In genomic region chr2:172848193-172848592, GRCm38 (mm10) we compare ENCODE assay signal across 9 mouse cellular contexts.
DNase-seq lines count a peak whose midpoint lies in the region; ATAC-seq and TF ChIP-seq lines count a peak whose summit lies in the region.
"Had no signal": no experiment of that assay in that cellular context is flagged by ENCODE, and none has a peak within 500 bp of the region (broad histone marks: within the 10 kb centered on the region; RNA-seq: fewer than 3 reads in every experiment).

No protein-coding gene starts in this region.

- H3K4me2 ChIP-seq in liver, embryonic 14.5 days (ENCODE audit: low read depth), result no peak overlapping the region
- H3K4me2 ChIP-seq in forebrain, embryonic 13.5 days, result no peak overlapping the region
- no peak overlapping the region for H3K4me2 ChIP-seq in midbrain, embryonic 14.5 days (ENCODE audit: low read length)
- H3K4me2 ChIP-seq: midbrain, embryonic 12.5 days had no signal

- no peaks in the 10 kb centered on the region for H3K9me3 ChIP-seq in E14TG2a.4 (ENCODE audit: low read length)
- no peaks in the 10 kb centered on the region for H3K9me3 ChIP-seq in liver, embryonic 14.5 days (ENCODE audit: control insufficient read depth, low read length)
- no peaks in the 10 kb centered on the region for H3K9me3 ChIP-seq in forebrain, embryonic 13.5 days (replicated peaks)
- H3K9me3 ChIP-seq in midbrain, embryonic 14.5 days (ENCODE audit: control insufficient read depth, low read length), result no peaks in the 10 kb centered on the region
- H3K9me3 ChIP-seq: midbrain, embryonic 12.5 days had no signal

- no peak overlapping the region for H3K27ac ChIP-seq in bone marrow, adult 2 months (ENCODE audit: control insufficient read depth, insufficient read depth, low read depth, low read length, poor library complexity)
- H3K27ac ChIP-seq in liver, embryonic 14.5 days, result no peak overlapping the region
- no peak overlapping the region for H3K27ac ChIP-seq in forebrain, embryonic 13.5 days
- H3K27ac ChIP-seq in midbrain, embryonic 14.5 days (replicated peaks; ENCODE audit: low read depth, low read length), result no peak overlapping the region
- H3K27ac ChIP-seq: midbrain, embryonic 12.5 days had no signal

- peak; percentile 51 to 52 for DNase-seq in layer of hippocampus, postnatal 10 days (ENCODE audit: low spot score in 2 of 2)
- DNase-seq in layer of hippocampus, postnatal 36 days, result no peak
- DNase-seq in liver, embryonic 14.5 days (ENCODE audit: low read depth in 3 of 3, low spot score in 3 of 3), result no peak
- no peak for DNase-seq in midbrain, embryonic 14.5 days

- ATAC-seq in liver, embryonic 14.5 days (ENCODE audit: insufficient read depth), result no peak
- no peak for ATAC-seq in forebrain, embryonic 13.5 days
- no peak for ATAC-seq in inflammation-experienced regulatory T-cells, adult 6 months
- ATAC-seq in midbrain, embryonic 14.5 days (ENCODE audit: low FRiP score, low TSS enrichment), result no peak

- TF ChIP-seq POLR2A in bone marrow, adult 2 months (IDR thresholded peaks at IDR 0.05; ENCODE audit: borderline replicate concordance, control insufficient read depth, low read depth, low read length), result no peak

- H3K9ac ChIP-seq in liver, embryonic 14.5 days (replicated peaks), result no peak overlapping the region
- H3K9ac ChIP-seq in forebrain, embryonic 13.5 days, result no peak overlapping the region
- H3K9ac ChIP-seq in midbrain, embryonic 14.5 days (replicated peaks; ENCODE audit: low read length), result no peak overlapping the region
- H3K9ac ChIP-seq: midbrain, embryonic 12.5 days had no signal

- no peak overlapping the region for H3K4me3 ChIP-seq in E14TG2a.4 (replicated peaks; ENCODE audit: low read length)
- no peak overlapping the region for H3K4me3 ChIP-seq in bone marrow, adult 2 months (replicated peaks; ENCODE audit: control insufficient read depth, low read depth, low read length)
- H3K4me3 ChIP-seq in liver, embryonic 14.5 days (ENCODE audit: insufficient read depth in 1 of 2, low read depth in 2 of 2, low read length in 2 of 2), result no peak overlapping the region
- no peak overlapping the region for H3K4me3 ChIP-seq in forebrain, embryonic 13.5 days
- H3K4me3 ChIP-seq in midbrain, embryonic 14.5 days (replicated peaks; ENCODE audit: low read depth, low read length), result no peak overlapping the region
- H3K4me3 ChIP-seq: midbrain, embryonic 12.5 days had no signal

- no peaks in the 10 kb centered on the region for H3K36me3 ChIP-seq in E14TG2a.4 (ENCODE audit: insufficient read depth, low read length)
- no peaks in the 10 kb centered on the region for H3K36me3 ChIP-seq in liver, embryonic 14.5 days (replicated peaks; ENCODE audit: control insufficient read depth, insufficient read depth, low read depth)
- no peaks in the 10 kb centered on the region for H3K36me3 ChIP-seq in forebrain, embryonic 13.5 days (ENCODE audit: poor library complexity, severe bottlenecking)
- no peaks in the 10 kb centered on the region for H3K36me3 ChIP-seq in midbrain, embryonic 14.5 days (ENCODE audit: control insufficient read depth, insufficient read depth, low read length)
- H3K36me3 ChIP-seq: midbrain, embryonic 12.5 days had no signal

- WGBS in bone marrow, adult 2 months, result 67% methylated on average over 6 of the region's 6 CpGs
- whole genome bisulfite sequencing in liver, embryonic 14.5 days (ENCODE audit: insufficient replicate concordance), result 57% methylated on average over 6 of the region's 6 CpGs
- WGBS in forebrain, embryonic 13.5 days, result 73% methylated on average over 6 of the region's 6 CpGs
- 72% methylated on average over 6 of the region's 6 CpGs for WGBS in midbrain, embryonic 14.5 days

- peaks cover 21% of the 10 kb centered on the region for H3K27me3 ChIP-seq in E14TG2a.4 (ENCODE audit: insufficient read depth, low read length)
- H3K27me3 ChIP-seq in liver, embryonic 14.5 days (ENCODE audit: control insufficient read depth, insufficient read depth, low read length), result no peaks in the 10 kb centered on the region
- H3K27me3 ChIP-seq in forebrain, embryonic 13.5 days, result no peaks in the 10 kb centered on the region
- H3K27me3 ChIP-seq in midbrain, embryonic 14.5 days (ENCODE audit: control insufficient read depth, insufficient read depth, low read length), result no peaks in the 10 kb centered on the region

- peaks cover 40% of the 10 kb centered on the region for H3K4me1 ChIP-seq in E14TG2a.4 (replicated peaks; ENCODE audit: low read depth, low read length)
- H3K4me1 ChIP-seq in bone marrow, adult 2 months (ENCODE audit: control insufficient read depth, insufficient read depth, low read length), result no peaks in the 10 kb centered on the region; the same call in 1 of the 2 replicates
- no peaks in the 10 kb centered on the region for H3K4me1 ChIP-seq in liver, embryonic 14.5 days (replicated peaks; ENCODE audit: control insufficient read depth in 2 of 2, insufficient read depth in 2 of 2, low read length in 1 of 2)
- no peaks in the 10 kb centered on the region for H3K4me1 ChIP-seq in forebrain, embryonic 13.5 days
- H3K4me1 ChIP-seq in midbrain, embryonic 14.5 days (ENCODE audit: control insufficient read depth, insufficient read depth, low read length), result no peaks in the 10 kb centered on the region

- TF ChIP-seq CTCF in E14TG2a.4 (conservative IDR thresholded peaks at IDR 0.05; ENCODE audit: low read length), result peak; percentile 88
- peak; percentile 71 for TF ChIP-seq CTCF in bone marrow, adult 2 months (IDR thresholded peaks at IDR 0.05; ENCODE audit: control insufficient read depth, insufficient read depth, low read length)
- peak; percentile 83 for TF ChIP-seq CTCF in liver, embryonic 14.5 days (IDR thresholded peaks at IDR 0.05; ENCODE audit: low read depth)

- TF ChIP-seq EP300 in liver, embryonic 14.5 days (IDR thresholded peaks at IDR 0.05; ENCODE audit: low read depth), result no peak

Comparison
In these comparisons a context has a peak if more than half of its experiments do, and no peak if none do; other contexts are left out.
1. DNase-seq: peak in layer of hippocampus, postnatal 10 days (2 of 2); none in layer of hippocampus, postnatal 36 days (0 of 2), liver, embryonic 14.5 days (0 of 3) and midbrain, embryonic 14.5 days (single experiment).
2. Peak in every context shown above with its lines, with median percentiles within 50 percentile points of each other: CTCF ChIP-seq.